Mouse (Mus musculus) CD8-positive naive resting alpha-beta T cell, adult 2 months (primary cell): ENCODE results near the gene Olfr736.

Experiments used
- DNase-seq, 2 experiments: peaks; one replicate each; pipeline ENCODE4 v3.0.0; 2022; ENCODE audit warnings: low read depth in 2 of 2, low spot score in 2 of 2

The Olfr736 gene

DNA sequence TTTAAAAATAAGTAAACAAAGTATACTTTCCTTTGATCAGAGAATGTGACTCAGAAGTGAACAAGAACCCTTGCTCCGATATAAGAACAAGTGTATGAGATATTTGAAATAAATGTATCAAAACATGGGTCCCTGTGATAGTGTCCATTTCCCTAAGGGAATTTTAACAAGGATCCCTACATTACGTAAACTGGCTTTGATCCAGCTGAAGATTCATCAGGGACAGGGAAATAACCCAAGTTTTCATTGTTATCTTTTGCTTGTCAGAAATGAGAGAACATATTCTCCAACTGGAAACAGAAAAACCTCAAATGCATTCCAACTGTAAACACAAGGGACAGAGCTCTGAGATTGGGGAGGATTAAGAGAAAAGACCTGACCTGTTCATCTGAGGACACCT is at the start of gene Olfr736:
TSS of gene Olfr736 (plus strand) at position 301 of the 400 bp plus-strand sequence.
- no peak for DNase-seq

- no peak for DNase-seq
Observed at GRCm38 (mm10) chr14:50348796-50349195, 32.2 kb upstream of the Olfr736 start, which contains the start of gene Olfr735. Gene Olfr735 (minus strand): TSS chr14:50348872.

GRCm38 (mm10) chr14:50352438-50352837 is 28.5 kb upstream of the Olfr736 start:
- no peak for DNase-seq

GRCm38 (mm10) chr14:50356725-50357124 is 24.2 kb upstream of the Olfr736 start:
- DNase-seq: no peak

GRCm38 (mm10) chr14:50357593-50357992 is 23.4 kb upstream of the Olfr736 start, which contains the start of gene Tlr11:
Gene Tlr11 (plus strand): TSS chr14:50357914.
- DNase-seq: no peak

DNA sequence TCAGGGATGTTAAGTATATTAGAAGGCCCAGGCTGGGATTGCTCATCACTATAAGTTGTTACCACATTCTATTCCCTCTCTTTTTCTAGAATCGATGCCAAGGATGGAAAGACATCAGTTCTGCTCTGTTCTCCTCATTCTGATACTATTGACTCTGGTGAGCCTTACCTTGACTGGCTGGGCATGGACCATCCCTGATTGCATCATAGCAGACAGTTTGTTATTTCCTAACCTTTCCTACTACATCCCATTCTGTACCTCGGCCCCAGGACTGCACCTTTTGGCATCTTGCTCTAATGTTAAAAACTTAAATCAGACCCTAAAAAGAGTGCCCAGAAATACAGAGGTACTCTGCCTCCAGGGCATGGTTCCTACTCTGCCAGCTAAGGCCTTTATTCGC is 20.5 kb upstream of the Olfr736 start:
- DNase-seq: no peak

- no peak for DNase-seq
Observed at GRCm38 (mm10) chr14:50363561-50363960, 17.4 kb upstream of the Olfr736 start.

- DNase-seq: no peak
Observed at GRCm38 (mm10) chr14:50407268-50407667, 26.3 kb downstream of the Olfr736 start, which contains the start of gene Olfr738. Gene Olfr738 (plus strand): TSS chr14:50407568.

GRCm38 (mm10) chr14:50418326-50418725 is 37.4 kb downstream of the Olfr736 start, which contains the start of gene Olfr739:
Gene Olfr739 (plus strand): TSS chr14:50418626.
- no peak for DNase-seq
